Mouse (Mus musculus) midbrain, embryonic 13.5 days (tissue): ENCODE measurements at regions not wholly inside any gene's neighbourhood (a gene's known extent, or its start where the extent isn't known, plus 50 kb on each side); places are given as distances from the start of the nearest gene placed in this dataset.

ENCODE experiments used
- ATAC-seq: fragments of 200-750 bp; cut with Nextera tagmentation; 2 replicates; pipeline ENCODE4 v1.8.0; 2017; ENCODE audit warnings: mild to moderate bottlenecking, moderate TSS enrichment, moderate library complexity
- H3K27ac ChIP-seq: fragments of 300-500 bp; sonication (generic); 2 replicates; pipeline ENCODE4 v1.5.1; 2015; ENCODE audit warnings: inconsistent platforms, mild to moderate bottlenecking, moderate library complexity
- H3K27me3 ChIP-seq: fragments of 300-500 bp; sonication (generic); 2 replicates; pipeline ENCODE4 v1.6.1; 2015; ENCODE audit warnings: mild to moderate bottlenecking, inconsistent platforms
- H3K36me3 ChIP-seq: fragments of 300-500 bp; sonication (generic); 2 replicates; pipeline ENCODE4 v1.6.1; 2015; ENCODE audit warnings: mild to moderate bottlenecking, inconsistent platforms
- H3K4me1 ChIP-seq: fragments of 300-500 bp; sonication (generic); replicated peaks from 2 replicates; pipeline ENCODE4 v1.6.1; 2015; ENCODE audit warnings: inconsistent platforms
- H3K4me2 ChIP-seq: fragments of 300-500 bp; sonication (generic); replicated peaks from 2 replicates; pipeline ENCODE4 v1.6.1; 2015; ENCODE audit warnings: moderate library complexity, mild to moderate bottlenecking, inconsistent platforms
- H3K4me3 ChIP-seq: fragments of 300-500 bp; sonication (generic); replicated peaks from 2 replicates; pipeline ENCODE4 v1.5.1; 2015; ENCODE audit warnings: mild to moderate bottlenecking, inconsistent platforms
- H3K9ac ChIP-seq: fragments of 300-500 bp; sonication (generic); replicated peaks from 2 replicates; pipeline ENCODE4 v1.6.1; 2015; ENCODE audit warnings: mild to moderate bottlenecking, inconsistent platforms
- H3K9me3 ChIP-seq: fragments of 300-500 bp; sonication (generic); 2 replicates; pipeline ENCODE4 v1.6.1; 2016; ENCODE audit warnings: mild to moderate bottlenecking, inconsistent platforms
- WGBS: fragments of 180-500 bp; shearing (Covaris S2); methylation state at CpG from one replicate; pipeline ENCODE4 v1.1.7; 2015; 5-methylcytosine and 5-hydroxymethylcytosine counted together

- Histone ChIP-seq H3K9me3 (no peaks in the 10 kb centered on the region), H3K9ac (no peak overlapping the region), H3K27me3 (no peaks in the 10 kb centered on the region), H3K36me3 (no peaks in the 10 kb centered on the region), H3K4me3 (no peak overlapping the region), H3K27ac (no peak overlapping the region), H3K4me2 (no peak overlapping the region), H3K4me1 (peaks cover 13% of the 10 kb centered on the region)
- 63% methylated on average over 4 of the region's 4 CpGs for WGBS
- ATAC-seq, result no peak
Observed at GRCm38 (mm10) chr2:79061645-79062044, 193.6 kb upstream of the Itga4 start.

GRCm38 (mm10) chr2:79062196-79062636 is 193.0 kb upstream of the Itga4 start:
- H3K36me3 ChIP-seq, result no peaks in the 10 kb centered on the region
- no peak overlapping the region for H3K4me2 ChIP-seq
- no peak for ATAC-seq
- H3K9me3 ChIP-seq, result no peaks in the 10 kb centered on the region
- no peak overlapping the region for H3K27ac ChIP-seq
- no peaks in the 10 kb centered on the region for H3K27me3 ChIP-seq
- no peak overlapping the region for H3K9ac ChIP-seq
- no peak overlapping the region for H3K4me3 ChIP-seq
- 75% methylated on average over 6 of the region's 6 CpGs for WGBS
- H3K4me1 ChIP-seq, result peaks cover 13% of the 10 kb centered on the region

- ATAC-seq, result no peak
Observed at GRCm38 (mm10) chr2:79063641-79064040, 191.6 kb upstream of the Itga4 start.

GRCm38 (mm10) chr2:79065321-79065720 is 189.9 kb upstream of the Itga4 start:
- H3K36me3 ChIP-seq, result no peaks in the 10 kb centered on the region
- no peak overlapping the region for H3K9ac ChIP-seq
- H3K27me3 ChIP-seq, result no peaks in the 10 kb centered on the region
- H3K4me2 ChIP-seq, result no peak overlapping the region
- H3K4me1 ChIP-seq, result no peaks in the 10 kb centered on the region
- ATAC-seq, result no peak
- H3K9me3 ChIP-seq, result no peaks in the 10 kb centered on the region
- WGBS, result 90% methylated on average over 1 of the region's 1 CpGs
- H3K27ac ChIP-seq, result no peak overlapping the region
- no peak overlapping the region for H3K4me3 ChIP-seq

More at GRCm38 (mm10) chr2:79063641-79064040, 191.6 kb upstream of the Itga4 start:
- H3K9me3 ChIP-seq, result no peaks in the 10 kb centered on the region
- H3K4me2 ChIP-seq, result no peak overlapping the region
- no peaks in the 10 kb centered on the region for H3K36me3 ChIP-seq
- H3K4me1 ChIP-seq, result peaks cover 13% of the 10 kb centered on the region
- WGBS, result 93% methylated on average over 2 of the region's 2 CpGs
- H3K9ac ChIP-seq, result no peak overlapping the region
- no peak overlapping the region for H3K27ac ChIP-seq
- H3K4me3 ChIP-seq, result no peak overlapping the region
- no peaks in the 10 kb centered on the region for H3K27me3 ChIP-seq

GRCm38 (mm10) chr2:79076115-79076514 is 179.1 kb upstream of the Itga4 start:
- no peaks in the 10 kb centered on the region for H3K36me3 ChIP-seq
- no peak overlapping the region for H3K4me2 ChIP-seq
- H3K27ac ChIP-seq, result no peak overlapping the region
- no peak for ATAC-seq
- no peaks in the 10 kb centered on the region for H3K4me1 ChIP-seq
- 80% methylated on average over 2 of the region's 2 CpGs for WGBS
- H3K9ac ChIP-seq, result no peak overlapping the region
- H3K4me3 ChIP-seq, result no peak overlapping the region
- no peaks in the 10 kb centered on the region for H3K27me3 ChIP-seq
- H3K9me3 ChIP-seq, result no peaks in the 10 kb centered on the region

- ATAC-seq, result no peak
- H3K9ac ChIP-seq, result no peak overlapping the region
- no peaks in the 10 kb centered on the region for H3K27me3 ChIP-seq
- H3K9me3 ChIP-seq, result no peaks in the 10 kb centered on the region
- H3K36me3 ChIP-seq, result no peaks in the 10 kb centered on the region
- WGBS, result 70% methylated on average over 5 of the region's 5 CpGs
- H3K27ac ChIP-seq, result no peak overlapping the region
- H3K4me3 ChIP-seq, result no peak overlapping the region
- no peak overlapping the region for H3K4me2 ChIP-seq
- no peaks in the 10 kb centered on the region for H3K4me1 ChIP-seq
Observed at GRCm38 (mm10) chr2:79078836-79079394, 176.3 kb upstream of the Itga4 start.

GRCm38 (mm10) chr2:79081769-79082168 is 173.5 kb upstream of the Itga4 start:
- Histone ChIP-seq H3K27me3 (no peaks in the 10 kb centered on the region), H3K36me3 (no peaks in the 10 kb centered on the region)

GRCm38 (mm10) chr2:79086280-79086679 is 168.9 kb upstream of the Itga4 start:
- no peak overlapping the region for H3K9ac ChIP-seq
- H3K4me1 ChIP-seq, result no peaks in the 10 kb centered on the region
- no peak for ATAC-seq
- no peak overlapping the region for H3K4me2 ChIP-seq
- H3K27me3 ChIP-seq, result no peaks in the 10 kb centered on the region
- H3K36me3 ChIP-seq, result no peaks in the 10 kb centered on the region
- no peaks in the 10 kb centered on the region for H3K9me3 ChIP-seq
- whole genome bisulfite sequencing, result 97% methylated on average over 4 of the region's 4 CpGs
- no peak overlapping the region for H3K27ac ChIP-seq
- no peak overlapping the region for H3K4me3 ChIP-seq

More at GRCm38 (mm10) chr2:79081769-79082168, 173.5 kb upstream of the Itga4 start:
- H3K27ac ChIP-seq, result no peak overlapping the region
- H3K4me2 ChIP-seq, result no peak overlapping the region
- no peaks in the 10 kb centered on the region for H3K4me1 ChIP-seq
- no peak overlapping the region for H3K9ac ChIP-seq
- WGBS, result 92% methylated on average over 2 of the region's 2 CpGs
- ATAC-seq, result no peak
- H3K4me3 ChIP-seq, result no peak overlapping the region
- no peaks in the 10 kb centered on the region for H3K9me3 ChIP-seq

- H3K36me3 ChIP-seq, result no peaks in the 10 kb centered on the region
- 85% methylated on average over 9 of the region's 9 CpGs for WGBS
- H3K4me2 ChIP-seq, result no peak overlapping the region
- no peaks in the 10 kb centered on the region for H3K9me3 ChIP-seq
- H3K4me3 ChIP-seq, result no peak overlapping the region
- no peak overlapping the region for H3K27ac ChIP-seq
- ATAC-seq, result no peak
- H3K4me1 ChIP-seq, result no peaks in the 10 kb centered on the region
- no peak overlapping the region for H3K9ac ChIP-seq
- H3K27me3 ChIP-seq, result no peaks in the 10 kb centered on the region
Observed at GRCm38 (mm10) chr2:79086857-79087578, 168.2 kb upstream of the Itga4 start.

GRCm38 (mm10) chr2:79087600-79088205 is 167.5 kb upstream of the Itga4 start:
- Histone ChIP-seq H3K4me3 (no peak overlapping the region), H3K9ac (no peak overlapping the region), H3K27ac (no peak overlapping the region), H3K9me3 (no peaks in the 10 kb centered on the region), H3K4me1 (no peaks in the 10 kb centered on the region), H3K36me3 (no peaks in the 10 kb centered on the region), H3K27me3 (no peaks in the 10 kb centered on the region), H3K4me2 (no peak overlapping the region)
- no peak for ATAC-seq
- WGBS, result 81% methylated on average over 9 of the region's 9 CpGs

- H3K27ac ChIP-seq, result no peak overlapping the region
- H3K4me3 ChIP-seq, result no peak overlapping the region
- H3K4me1 ChIP-seq, result no peaks in the 10 kb centered on the region
- no peak for ATAC-seq
- no peaks in the 10 kb centered on the region for H3K9me3 ChIP-seq
- no peaks in the 10 kb centered on the region for H3K27me3 ChIP-seq
- H3K36me3 ChIP-seq, result no peaks in the 10 kb centered on the region
- H3K9ac ChIP-seq, result no peak overlapping the region
- no peak overlapping the region for H3K4me2 ChIP-seq
- 96% methylated on average over 2 of the region's 2 CpGs for WGBS
Observed at GRCm38 (mm10) chr2:79090273-79090672, 165.0 kb upstream of the Itga4 start.

- H3K9me3 ChIP-seq, result no peaks in the 10 kb centered on the region
- no peaks in the 10 kb centered on the region for H3K27me3 ChIP-seq
- H3K4me3 ChIP-seq, result no peak overlapping the region
- no peak overlapping the region for H3K27ac ChIP-seq
- no peak overlapping the region for H3K9ac ChIP-seq
- H3K4me1 ChIP-seq, result no peaks in the 10 kb centered on the region
- no peaks in the 10 kb centered on the region for H3K36me3 ChIP-seq
- no peak for ATAC-seq
- no peak overlapping the region for H3K4me2 ChIP-seq
- WGBS, result 32% methylated on average over 1 of the region's 1 CpGs
Observed at GRCm38 (mm10) chr2:79094298-79094697, 160.9 kb upstream of the Itga4 start.
